ENCODE assay signal across 1 mouse cellular context in the genomic region with DNA sequence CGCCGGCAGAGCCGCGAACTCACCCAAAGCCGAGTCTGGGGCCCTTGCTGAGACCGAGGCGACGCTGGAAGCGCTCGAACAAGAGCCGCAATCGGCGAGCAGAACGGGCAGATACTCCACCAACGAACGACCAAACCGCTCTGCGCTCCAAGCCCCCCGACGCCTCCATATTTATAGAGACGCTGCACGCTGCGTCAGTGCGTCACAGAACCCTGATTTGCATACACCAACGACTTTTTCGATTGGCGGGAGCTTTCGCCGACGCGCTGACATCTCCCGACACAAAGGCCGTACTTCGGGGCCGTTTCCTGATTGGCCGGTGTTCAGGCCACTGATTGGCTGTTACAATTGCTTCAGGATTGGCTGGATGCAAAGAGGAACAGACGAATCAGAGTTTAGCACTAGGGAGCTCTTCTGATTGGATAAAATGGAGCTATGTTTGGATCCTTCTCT.
TF ChIP-seq lines count a peak whose summit lies in the region.

No protein-coding gene starts in this region.

TF ChIP-seq in CH12.LX, 34 proteins besides CTCF, POLR2A, EP300 and RAD21 (continued from another document):
- TF ChIP-seq NRF1 (IDR thresholded peaks at IDR 0.05; ENCODE audit: low read depth, low read length) (peak; percentile 44; the same call in 1 of the 2 replicates), CHD1 (IDR thresholded peaks at IDR 0.05; ENCODE audit: low read depth, low read length) (no peak), JUND (conservative IDR thresholded peaks at IDR 0.05; ENCODE audit: low read depth, low read length) (no peak), CHD2 (IDR thresholded peaks at IDR 0.05; ENCODE audit: low read length) (peak; percentile 88), SIN3A (IDR thresholded peaks at IDR 0.05; ENCODE audit: low read length) (peak; percentile 94), ZKSCAN1 (IDR thresholded peaks at IDR 0.05; ENCODE audit: borderline replicate concordance, low read depth, low read length) (no peak), PAX5 (IDR thresholded peaks at IDR 0.05; ENCODE audit: low read length) (no peak), ELF1 (IDR thresholded peaks at IDR 0.05; ENCODE audit: low read depth, low read length) (peak; percentile 81), USF2 (conservative IDR thresholded peaks at IDR 0.05; ENCODE audit: low read depth, low read length) (no peak), MYC (IDR thresholded peaks at IDR 0.05; ENCODE audit: low read depth, low read length) (peak; percentile 33; the same call in 1 of the 2 replicates), JUN (IDR thresholded peaks at IDR 0.05; ENCODE audit: insufficient read depth, low read depth, low read length) (no peak), MEF2A (IDR thresholded peaks at IDR 0.05; ENCODE audit: borderline replicate concordance, low read depth, low read length) (no peak; the same call in 1 of the 2 replicates), HCFC1 (IDR thresholded peaks at IDR 0.05; ENCODE audit: low read depth, low read length) (peak; percentile 79), TBP (conservative IDR thresholded peaks at IDR 0.05; ENCODE audit: low read depth, low read length) (peak; percentile 98), ZC3H11A (IDR thresholded peaks at IDR 0.05; ENCODE audit: low read depth, low read length) (no peak), IRF4 (IDR thresholded peaks at IDR 0.05; ENCODE audit: low read depth, low read length) (peak; percentile 62; the same call in 1 of the 2 replicates), ZMIZ1 (IDR thresholded peaks at IDR 0.05; ENCODE audit: low read depth, low read length) (peak; percentile 100), UBTF (IDR thresholded peaks at IDR 0.05; ENCODE audit: low read depth, low read length) (peak; percentile 15; the same call in 1 of the 2 replicates), MAZ (IDR thresholded peaks at IDR 0.05; ENCODE audit: low read depth, low read length) (0 out of 2 replicates have a peak, but pooled peaks have one; percentile 94), NELFE (IDR thresholded peaks at IDR 0.05; ENCODE audit: low read depth, low read length) (peak; percentile 100), POLR2AphosphoS2 (IDR thresholded peaks at IDR 0.05; ENCODE audit: low read depth, low read length) (peak; percentile 100), KAT2A (IDR thresholded peaks at IDR 0.05; ENCODE audit: insufficient replicate concordance, low read length) (no peak), TCF12 (IDR thresholded peaks at IDR 0.05; ENCODE audit: low read depth, low read length) (peak; percentile 100), MAX (IDR thresholded peaks at IDR 0.05; ENCODE audit: low read length) (peak; percentile 62; the same call in 1 of the 2 replicates), SMC3 (IDR thresholded peaks at IDR 0.05; ENCODE audit: low read depth, low read length) (no peak), USF1 (IDR thresholded peaks at IDR 0.05; ENCODE audit: low read depth, low read length) (no peak), MXI1 (IDR thresholded peaks at IDR 0.05; ENCODE audit: low read depth, low read length) (peak; percentile 86; the same call in 1 of the 2 replicates), RCOR1 (conservative IDR thresholded peaks at IDR 0.05; ENCODE audit: low read depth, low read length) (no peak), GABPA (IDR thresholded peaks at IDR 0.05; ENCODE audit: insufficient replicate concordance, low read depth, low read length) (no peak), BHLHE40 (IDR thresholded peaks at IDR 0.05; ENCODE audit: low read depth, low read length) (no peak), MAFK (IDR thresholded peaks at IDR 0.05; ENCODE audit: insufficient replicate concordance, low read length) (no peak), ZNF384 (IDR thresholded peaks at IDR 0.05; ENCODE audit: low read depth, low read length) (no peak), ETS1 (conservative IDR thresholded peaks at IDR 0.05; ENCODE audit: low read depth, low read length) (no peak)
